Comparison of ENCODE assay signal across 15 mouse cellular contexts in genomic region chr1:62734420-62734931, GRCm38 (mm10).
"Had no signal": no experiment of that assay in that cellular context is flagged by ENCODE, and none has a peak within 500 bp of the region (broad histone marks: within the 10 kb centered on the region; RNA-seq: fewer than 3 reads in every experiment).

No protein-coding gene starts in this region.

- H3K4me3 ChIP-seq: limb, embryonic 15.5 days; midbrain, embryonic 13.5 days; stomach, embryonic 15.5 days had no signal

- H3K36me3 ChIP-seq: stomach, embryonic 15.5 days had no signal

- DNase-seq: layer of hippocampus, adult 9-11 months; layer of hippocampus, postnatal 36 days; lung, adult 18-20 months; lung, postnatal 36 days; right cerebral cortex, adult 18-20 months; right cerebral cortex, postnatal 25 days; thymus, postnatal 4 days had no signal

- H3K27ac ChIP-seq: limb, embryonic 15.5 days; liver, embryonic 14.5 days; midbrain, embryonic 13.5 days had no signal

- H3K9ac ChIP-seq: limb, embryonic 15.5 days; liver, embryonic 14.5 days; midbrain, embryonic 13.5 days; stomach, embryonic 15.5 days had no signal

- ATAC-seq: hindbrain, embryonic 16.5 days; inflammation-experienced regulatory T-cells, adult 6 months; intestine, postnatal 0 days; lung, postnatal 0 days; midbrain, embryonic 13.5 days had no signal

- H3K4me2 ChIP-seq: limb, embryonic 15.5 days; midbrain, embryonic 13.5 days; stomach, embryonic 15.5 days had no signal

- H3K9me3 ChIP-seq: limb, embryonic 15.5 days; midbrain, embryonic 13.5 days; stomach, embryonic 15.5 days had no signal

- H3K27me3 ChIP-seq: limb, embryonic 15.5 days; stomach, embryonic 15.5 days had no signal
